Mouse (Mus musculus) liver, postnatal 0 days (tissue): ENCODE measurements at regions not wholly inside any gene's neighbourhood (a gene's known extent, or its start where the extent isn't known, plus 50 kb on each side); places are given as distances from the start of the nearest gene placed in this dataset.

Source experiments
- ATAC-seq: fragments of 200-750 bp; cut with Nextera tagmentation; 2 replicates; pipeline ENCODE4 v1.8.0; 2017; ENCODE audit warnings: mild to moderate bottlenecking, moderate library complexity
- DNase-seq: peaks from one replicate; pipeline ENCODE4 v3.0.0-alpha.2; 2016
- H3K27ac ChIP-seq: fragments of 300-500 bp; sonication (generic); 2 replicates; pipeline ENCODE4 v1.5.1; 2014; ENCODE audit warnings: antibody characterized with exemption, moderate library complexity, mild to moderate bottlenecking, low read depth
- H3K27me3 ChIP-seq: fragments of 300-500 bp; sonication (generic); 2 replicates; pipeline ENCODE4 v1.6.1; 2014; ENCODE audit warnings: low read length, control low read depth, mixed read lengths; ENCODE audit not compliant: insufficient read depth
- H3K36me3 ChIP-seq: fragments of 300-500 bp; sonication (generic); replicated peaks from 2 replicates; pipeline ENCODE4 v1.6.1; 2014; ENCODE audit warnings: mild to moderate bottlenecking, control low read depth, low read length, moderate library complexity, mixed read lengths; ENCODE audit not compliant: insufficient read depth
- H3K4me1 ChIP-seq: fragments of 300-500 bp; sonication (generic); 2 replicates; pipeline ENCODE4 v1.6.1; 2014; ENCODE audit warnings: antibody characterized with exemption, mild to moderate bottlenecking, control low read depth; ENCODE audit not compliant: insufficient read depth
- H3K4me2 ChIP-seq: fragments of 300-500 bp; sonication (generic); 2 replicates; pipeline ENCODE4 v1.6.1; 2014; ENCODE audit warnings: low read depth, mild to moderate bottlenecking, low read length, moderate library complexity, mixed read lengths
- H3K4me3 ChIP-seq: fragments of 300-500 bp; sonication (generic); 2 replicates; pipeline ENCODE4 v1.5.1; 2014; ENCODE audit warnings: low read depth, low read length
- H3K9ac ChIP-seq: fragments of 300-500 bp; sonication (generic); replicated peaks from 2 replicates; pipeline ENCODE4 v1.6.1; 2014; ENCODE audit warnings: mild to moderate bottlenecking, moderate library complexity
- H3K9me3 ChIP-seq: fragments of 300-500 bp; sonication (generic); 2 replicates; pipeline ENCODE4 v1.6.1; 2016; ENCODE audit warnings: mild to moderate bottlenecking, control low read depth, low read length, mixed read lengths
- CTCF ChIP-seq: sonication (generic); IDR thresholded peaks from 2 replicates; pipeline ENCODE4 v1.5.1; 2016; ENCODE audit warnings: antibody characterized with exemption, low read depth
- EP300 ChIP-seq: IDR thresholded peaks from 2 replicates; pipeline ENCODE4 v1.6.1; 2016; ENCODE audit warnings: antibody characterized with exemption, low read depth, mild to moderate bottlenecking
- WGBS: fragments of 180-500 bp; shearing (Covaris S2); extraction: QIAGEN DNeasy Blood & Tissue Kit; methylation state at CpG from one replicate; pipeline ENCODE4 v1.1.7; 2014; ENCODE audit not compliant: insufficient replicate concordance; 5-methylcytosine and 5-hydroxymethylcytosine counted together

- no peak overlapping the region for H3K27ac ChIP-seq
- H3K4me2 ChIP-seq = no peak overlapping the region
- no peaks in the 10 kb centered on the region for H3K27me3 ChIP-seq
- DNase-seq = no peak
- TF ChIP-seq CTCF (peak; percentile 40), EP300 (no peak)
- H3K9me3 ChIP-seq = no peaks in the 10 kb centered on the region
- WGBS = 70% methylated on average over 3 of the region's 3 CpGs
- H3K36me3 ChIP-seq = no peaks in the 10 kb centered on the region
- H3K4me1 ChIP-seq = no peaks in the 10 kb centered on the region
- ATAC-seq = no peak
- no peak overlapping the region for H3K9ac ChIP-seq
- H3K4me3 ChIP-seq = no peak overlapping the region
Measured at GRCm38 (mm10) chr2:17832726-17833125, 101.5 kb upstream of the Nebl start.

- ATAC-seq (no peak), DNase-seq (no peak)
- no peaks in the 10 kb centered on the region for H3K27me3 ChIP-seq
- no peaks in the 10 kb centered on the region for H3K9me3 ChIP-seq
- H3K4me2 ChIP-seq = no peak overlapping the region
- TF ChIP-seq CTCF (no peak), EP300 (no peak)
- no peak overlapping the region for H3K9ac ChIP-seq
- H3K4me3 ChIP-seq = no peak overlapping the region
- WGBS = 78% methylated on average over 5 of the region's 5 CpGs
- H3K27ac ChIP-seq = no peak overlapping the region
- no peaks in the 10 kb centered on the region for H3K4me1 ChIP-seq
- H3K36me3 ChIP-seq = no peaks in the 10 kb centered on the region
Measured at GRCm38 (mm10) chr2:17830216-17830615, 99.0 kb upstream of the Nebl start.

- H3K27ac ChIP-seq = no peak overlapping the region
- ATAC-seq = no peak
- H3K36me3 ChIP-seq = no peaks in the 10 kb centered on the region
- H3K4me2 ChIP-seq = no peak overlapping the region
- H3K4me3 ChIP-seq = no peak overlapping the region
- no peaks in the 10 kb centered on the region for H3K9me3 ChIP-seq
- no peaks in the 10 kb centered on the region for H3K27me3 ChIP-seq
- H3K9ac ChIP-seq = no peak overlapping the region
- TF ChIP-seq CTCF (no peak), EP300 (no peak)
- no peaks in the 10 kb centered on the region for H3K4me1 ChIP-seq
- WGBS = 82% methylated on average over 2 of the region's 2 CpGs
- no peak for DNase-seq
Measured at GRCm38 (mm10) chr2:17825271-17825670, 94.0 kb upstream of the Nebl start.

GRCm38 (mm10) chr2:17824176-17824575, 92.9 kb upstream of the Nebl start:
- H3K4me3 ChIP-seq = no peak overlapping the region
- TF ChIP-seq EP300 (no peak), CTCF (no peak)
- WGBS = 71% methylated on average over 5 of the region's 5 CpGs
- ATAC-seq (no peak), DNase-seq (no peak)
- no peaks in the 10 kb centered on the region for H3K36me3 ChIP-seq
- H3K9ac ChIP-seq = no peak overlapping the region
- H3K4me1 ChIP-seq = no peaks in the 10 kb centered on the region
- no peaks in the 10 kb centered on the region for H3K27me3 ChIP-seq
- no peak overlapping the region for H3K4me2 ChIP-seq
- no peak overlapping the region for H3K27ac ChIP-seq
- no peaks in the 10 kb centered on the region for H3K9me3 ChIP-seq

- H3K4me1 ChIP-seq = no peaks in the 10 kb centered on the region
- WGBS = 40% methylated on average over 4 of the region's 4 CpGs
- ATAC-seq = no peak
Measured at GRCm38 (mm10) chr2:17822621-17823006, 91.3 kb upstream of the Nebl start.

GRCm38 (mm10) chr2:17821878-17822620, 90.8 kb upstream of the Nebl start:
- no peaks in the 10 kb centered on the region for H3K4me1 ChIP-seq
- TF ChIP-seq EP300 = no peak
- TF ChIP-seq CTCF = no peak
- WGBS = 82% methylated on average over 13 of the region's 13 CpGs
- DNase-seq (no peak), ATAC-seq (no peak)
- H3K4me2 ChIP-seq = no peak overlapping the region
- no peak overlapping the region for H3K4me3 ChIP-seq
- no peaks in the 10 kb centered on the region for H3K36me3 ChIP-seq
- no peaks in the 10 kb centered on the region for H3K9me3 ChIP-seq
- H3K27ac ChIP-seq = no peak overlapping the region
- H3K27me3 ChIP-seq = no peaks in the 10 kb centered on the region
- no peak overlapping the region for H3K9ac ChIP-seq

More at GRCm38 (mm10) chr2:17822621-17823006, 91.3 kb upstream of the Nebl start:
- Histone ChIP-seq H3K9me3 (no peaks in the 10 kb centered on the region), H3K4me2 (no peak overlapping the region), H3K27me3 (no peaks in the 10 kb centered on the region), H3K9ac (no peak overlapping the region), H3K27ac (no peak overlapping the region), H3K4me3 (no peak overlapping the region), H3K36me3 (no peaks in the 10 kb centered on the region)
- no peak for DNase-seq
- TF ChIP-seq CTCF = no peak
- no peak for TF ChIP-seq EP300
